Mouse (Mus musculus) C3H10T1/2 (cell line): ENCODE results near the gene Gfy. TPM values are rescaled to one million over a fixed set of nuclear protein-coding genes. Genes with fewer than 3 reads are reported as not detected.

Experiments used
- polyA plus RNA-seq, 2 experiments: library from polyadenylated mRNA; unstranded; fragments of >200 nt; fragmentation: generic; extraction: Trizol; gene quantifications; one replicate each; pipeline ENCODE4 v1.2.1; 2012; ENCODE audit warnings: missing spikeins in 2 of 2

The Gfy gene
- polyA plus RNA-seq, result under 1 TPM; 0.04 to 0.48 TPM

DNA sequence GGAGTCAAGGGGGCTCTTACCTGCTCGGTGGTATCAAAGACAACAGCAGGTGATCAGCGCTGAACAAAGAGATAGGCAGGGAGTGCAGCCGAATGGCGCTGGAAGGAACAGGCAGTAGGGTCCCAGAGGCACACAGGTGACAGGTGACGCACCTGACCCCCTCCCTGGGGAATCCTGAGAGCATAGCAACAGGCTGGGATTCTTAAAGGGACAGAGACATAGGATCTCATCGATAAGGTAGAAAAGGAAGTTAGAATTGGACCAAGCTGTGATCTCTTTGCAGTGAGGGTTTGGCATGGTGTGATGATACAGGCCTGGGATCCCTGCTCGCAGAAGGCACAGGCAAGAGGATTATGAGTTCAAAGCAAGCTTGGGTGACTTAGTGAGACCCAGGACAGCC lies at the start of gene Gfy:
Gene Gfy (minus strand): TSS at position 101 of the 400 bp plus-strand sequence.

GRCm38 (mm10) chr7:45215673-45216441 lies 36.5 kb upstream of the Gfy start, which contains the start of gene Tead2:
TSS of gene Tead2 (plus strand) at chr7:45215753.

DNA sequence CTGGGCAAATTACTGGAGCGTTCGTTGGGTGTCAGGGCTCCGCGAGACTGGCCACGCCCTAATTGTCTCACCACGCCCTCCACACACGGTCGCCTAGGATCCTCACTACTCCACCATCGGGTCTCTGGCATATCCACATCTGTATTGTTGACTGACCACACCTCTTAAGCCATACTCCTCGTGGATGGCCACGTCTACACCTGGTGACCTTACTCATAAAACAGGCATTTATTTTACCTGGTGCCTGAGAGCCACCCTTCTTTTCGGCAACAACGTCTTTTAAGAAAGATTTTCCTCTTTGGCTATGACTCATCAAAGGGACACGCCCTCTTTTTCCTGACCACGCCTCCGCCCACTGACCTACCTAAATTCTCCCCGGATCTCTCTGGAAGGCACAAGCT lies 32.5 kb upstream of the Gfy start, which contains the start of gene Dkkl1:
Gene Dkkl1 (minus strand): TSS at position 297 of the 401 bp plus-strand sequence.

DNA sequence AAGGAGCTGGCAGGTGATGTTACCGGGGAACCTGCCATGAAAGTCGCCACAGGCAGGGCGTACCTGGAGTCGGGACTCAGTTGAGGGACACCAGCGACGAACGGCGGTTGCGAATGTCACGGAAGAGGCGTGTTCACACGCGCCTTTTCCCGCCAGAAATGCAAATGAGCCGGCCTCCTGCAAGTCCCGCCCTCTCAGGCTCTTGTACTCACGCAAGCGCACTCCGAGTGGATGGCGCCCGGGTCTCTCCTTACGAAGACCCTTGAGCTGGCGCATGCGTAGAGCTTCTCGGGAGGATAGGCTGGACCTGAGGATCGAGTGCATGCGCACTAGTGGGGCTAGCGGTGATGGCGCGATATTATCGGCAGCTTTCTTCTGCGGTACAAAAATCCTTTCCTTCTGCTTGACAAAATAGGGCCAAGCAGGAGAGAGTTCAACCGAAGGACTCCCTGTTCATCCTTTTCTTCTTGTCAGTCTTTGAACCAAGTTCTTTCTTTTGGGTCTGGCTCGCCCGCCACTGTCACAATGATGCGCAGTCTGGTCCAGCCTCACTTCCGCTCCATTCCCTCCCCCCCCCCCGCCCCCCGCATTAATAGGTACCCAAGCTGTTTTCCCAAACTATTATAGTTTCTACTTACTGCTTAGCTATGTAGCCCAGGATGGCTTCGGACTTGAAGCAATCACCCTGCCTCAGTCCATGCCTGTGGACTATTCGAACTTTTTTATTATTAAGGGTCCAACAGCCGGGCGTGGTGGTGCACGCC lies 25.2 kb upstream of the Gfy start, which contains the start of gene Ccdc155:
Gene Ccdc155 (minus strand): TSS at position 513 of the 764 bp plus-strand sequence.

DNA sequence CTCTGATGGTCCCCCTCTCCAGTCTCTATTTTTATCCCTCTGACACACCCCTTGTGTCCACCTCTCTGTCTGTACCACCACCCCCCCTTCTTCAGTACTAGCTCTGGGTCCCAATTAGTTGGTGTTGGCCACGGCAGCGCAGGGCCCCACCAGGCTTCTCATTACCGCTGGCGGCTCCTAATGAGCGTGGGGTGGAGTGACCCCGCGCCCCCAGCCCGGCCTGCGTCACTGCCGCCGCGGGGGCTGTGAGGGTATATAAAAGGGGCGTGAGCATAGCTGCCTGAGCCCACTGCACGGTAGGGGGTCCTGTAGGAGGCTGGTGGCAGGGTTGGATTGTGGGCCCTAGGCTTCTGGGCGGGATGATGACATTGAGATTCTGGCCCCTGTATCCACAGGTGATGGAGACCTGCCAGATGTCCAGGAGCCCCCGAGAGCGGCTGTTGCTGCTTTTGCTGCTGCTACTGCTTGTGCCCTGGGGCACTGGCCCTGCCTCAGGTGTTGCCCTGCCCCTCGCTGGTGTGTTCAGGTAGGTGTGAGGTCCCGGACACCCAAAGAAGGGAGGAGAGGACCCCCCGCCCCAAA lies 1.6 kb upstream of the Gfy start, which contains the start of gene Pth2:
Gene Pth2 (plus strand): TSS at position 100 of the 582 bp plus-strand sequence.

GRCm38 (mm10) chr7:45163735-45164490 lies 15.5 kb downstream of the Gfy start, which contains the start of gene Slc17a7:
TSS of gene Slc17a7 (plus strand) at chr7:45163949.

DNA sequence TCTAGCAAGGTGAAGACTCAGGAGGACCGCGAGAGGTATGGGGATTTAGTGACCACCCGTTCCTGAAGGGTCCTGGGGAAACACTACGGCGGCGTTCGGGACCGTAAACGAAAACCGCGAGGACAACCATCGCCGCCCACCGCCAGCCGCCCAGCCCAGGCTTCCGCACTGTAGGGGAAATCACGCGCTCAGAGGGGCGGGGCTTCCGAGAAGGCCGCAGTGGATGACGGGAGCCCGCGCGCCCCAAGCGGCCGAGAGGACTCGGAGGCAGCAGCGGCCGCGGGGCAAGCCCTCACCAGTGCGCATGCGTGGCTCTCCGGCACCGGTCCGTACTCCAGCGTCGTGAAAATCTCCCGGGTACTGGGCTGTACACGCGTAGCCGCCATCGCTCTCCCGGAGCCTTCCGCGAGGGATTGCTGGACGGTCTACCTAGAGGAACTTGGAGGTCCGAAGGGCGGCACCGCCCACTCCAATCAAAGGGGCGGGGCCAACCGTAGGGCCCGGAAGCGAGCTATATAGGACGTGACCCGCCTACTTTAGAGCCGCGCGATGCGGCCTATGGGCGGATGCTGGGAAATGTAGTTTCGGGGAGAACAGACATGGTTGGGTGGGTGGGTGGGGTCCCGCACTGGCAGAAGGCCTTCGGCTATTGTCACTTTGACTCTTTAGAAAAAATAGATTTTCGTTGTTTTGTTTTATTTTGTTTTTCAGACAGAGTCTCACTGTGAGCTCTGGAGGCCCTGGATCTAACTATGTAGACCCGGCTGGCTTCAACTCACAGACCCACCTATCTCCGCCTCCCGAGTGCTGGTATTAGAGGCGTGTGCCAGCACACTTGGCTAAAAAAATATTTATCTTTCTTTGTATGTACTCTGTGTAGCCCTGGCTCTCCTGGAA lies 25.0 kb downstream of the Gfy start, which contains the start of the genes Pih1d1 and Aldh16a1:
Gene Pih1d1 (plus strand): TSS at position 208 of the 897 bp plus-strand sequence.
Gene Aldh16a1 (minus strand): TSS at position 489 of the 897 bp plus-strand sequence.

DNA sequence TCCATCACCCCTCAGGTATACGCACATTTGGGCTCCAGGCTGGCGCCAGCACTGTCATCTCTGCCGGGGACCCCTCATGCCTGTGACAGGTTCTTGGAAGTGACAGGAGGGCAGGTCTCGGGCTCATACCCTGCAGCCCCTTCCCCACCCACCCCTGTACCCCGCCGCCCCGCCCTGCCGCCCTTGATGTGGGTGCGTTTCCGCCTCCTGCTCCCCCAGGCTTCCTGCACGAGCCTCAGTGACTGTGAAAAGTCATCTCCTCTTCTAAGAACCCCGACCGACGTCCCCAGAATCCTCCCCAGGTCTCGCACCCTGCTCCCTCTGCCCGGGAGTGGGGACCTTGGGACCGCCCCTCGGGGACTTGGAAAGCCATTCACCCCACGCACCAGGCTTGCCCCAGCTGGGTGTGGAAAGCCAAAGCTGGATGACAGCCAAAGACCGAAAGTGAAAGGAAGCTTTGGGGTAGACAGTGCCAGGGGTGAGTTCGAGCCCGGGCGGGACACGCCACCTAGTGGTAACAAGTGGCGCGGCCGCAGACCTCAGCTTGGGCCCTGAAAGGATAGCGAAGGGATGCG lies 43.3 kb downstream of the Gfy start, which contains the start of the genes Gm45713 and Flt3l:
Gene Gm45713 (minus strand): TSS at position 239 of the 575 bp plus-strand sequence.
Gene Flt3l (minus strand): TSS at position 440 of the 575 bp plus-strand sequence.

DNA sequence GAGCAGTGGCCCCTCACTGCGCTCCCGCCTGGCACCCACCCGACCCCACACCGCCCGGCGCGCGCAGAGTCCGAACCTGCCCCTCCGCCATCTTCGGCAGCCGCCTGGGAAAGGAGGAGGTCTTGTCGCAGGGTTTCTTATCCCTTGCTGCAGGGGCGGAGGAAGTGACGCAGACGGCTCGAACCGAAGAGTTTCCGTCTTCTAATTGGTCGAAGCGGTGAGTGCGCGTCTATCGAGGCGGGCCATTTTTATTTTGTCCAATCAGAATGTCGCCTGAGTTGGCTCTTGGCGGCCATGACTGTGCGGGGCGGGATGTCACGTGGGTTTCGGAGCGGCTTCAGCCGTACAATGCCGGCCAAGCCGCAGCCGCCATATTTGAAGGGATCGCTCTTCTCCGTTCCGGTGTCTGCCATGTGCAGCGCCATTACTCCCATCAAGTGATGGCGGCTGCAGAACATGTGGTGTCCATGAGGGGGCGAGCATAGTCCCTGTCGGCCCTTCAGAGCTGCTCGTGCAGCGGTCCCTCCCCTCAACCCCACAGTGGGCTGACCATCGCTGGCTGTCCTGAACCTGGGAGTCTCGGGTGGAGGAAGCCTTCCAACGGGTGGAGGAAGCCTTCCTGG lies 50.6 kb downstream of the Gfy start, which contains the start of gene Rpl13a:
Gene Rpl13a (minus strand): TSS at position 138 of the 623 bp plus-strand sequence.

Other genes starting within 250 kb of the Gfy start
- under 1 TPM in 1 of 2 experiments, not detected in 1; 0.28 TPM for gene Tsks, start 236.4 kb downstream of the Gfy start, polyA plus RNA-seq
- 10 to 100 TPM; 18.8 to 57.8 TPM for gene Cpt1c, start 204.7 kb downstream of the Gfy start, polyA plus RNA-seq
- 100 to 1,000 TPM; 400 to 521 TPM for gene Prmt1, start 193.0 kb downstream of the Gfy start, polyA plus RNA-seq
- gene Irf3, start 181.9 kb downstream of the Gfy start, polyA plus RNA-seq, result 10 to 100 TPM; 48.6 to 59.4 TPM
- gene Bcl2l12, start 180.9 kb downstream of the Gfy start, polyA plus RNA-seq, result 10 to 100 TPM in 1 of 2 experiments, 1 to 10 TPM in 1; 7.7 to 25.0 TPM
- 10 to 100 TPM; 40.4 to 82.2 TPM for gene Scaf1, start 163.2 kb downstream of the Gfy start, polyA plus RNA-seq
- 100 to 1,000 TPM; 124 to 245 TPM for gene Rras, start 161.6 kb downstream of the Gfy start, polyA plus RNA-seq
- 10 to 100 TPM; 15.5 to 50.5 TPM for gene Prr12, start 126.7 kb downstream of the Gfy start, polyA plus RNA-seq
- 10 to 100 TPM; 70.7 to 93.8 TPM for gene Nosip, start 117.1 kb downstream of the Gfy start, polyA plus RNA-seq
- 10 to 100 TPM; 15.9 to 50.5 TPM for gene Prrg2, start 116.9 kb downstream of the Gfy start, polyA plus RNA-seq
- gene Rcn3, start 87.3 kb downstream of the Gfy start, polyA plus RNA-seq, result 100 to 1,000 TPM in 1 of 2 experiments, 10 to 100 TPM in 1; 38.2 to 683 TPM
- 100 to 1,000 TPM in 1 of 2 experiments, 10 to 100 TPM in 1; 35.9 to 373 TPM for gene Fcgrt, start 75.7 kb downstream of the Gfy start, polyA plus RNA-seq
- 1,000 to 10,000 TPM; 3,371 to 8,325 TPM for gene Rps11, start 55.1 kb downstream of the Gfy start, polyA plus RNA-seq
- gene Rpl13a, start 50.8 kb downstream of the Gfy start, polyA plus RNA-seq, result over 10,000 TPM in 1 of 2 experiments, 1,000 to 10,000 TPM in 1; 5,910 to 13,875 TPM
- gene Gm45713, start 43.3 kb downstream of the Gfy start, polyA plus RNA-seq, result 1 to 10 TPM; 2.2 to 3.0 TPM
- 10 to 100 TPM in 1 of 2 experiments, 1 to 10 TPM in 1; 2.1 to 23.0 TPM for gene Flt3l, start 43.1 kb downstream of the Gfy start, polyA plus RNA-seq
- gene Pih1d1, start 25.3 kb downstream of the Gfy start, polyA plus RNA-seq, result 100 to 1,000 TPM; 244 to 448 TPM
- gene Aldh16a1, start 25.0 kb downstream of the Gfy start, polyA plus RNA-seq, result 100 to 1,000 TPM in 1 of 2 experiments, 10 to 100 TPM in 1; 58.8 to 137 TPM
- gene Slc17a7, start 15.6 kb downstream of the Gfy start, polyA plus RNA-seq, result under 1 TPM; 0.04 to 0.18 TPM
- gene Pth2, start 1.4 kb upstream of the Gfy start, polyA plus RNA-seq, result not detected
- 1 to 10 TPM in 1 of 2 experiments, under 1 TPM in 1; 0.71 to 4.3 TPM for gene Ccdc155, start 25.3 kb upstream of the Gfy start, polyA plus RNA-seq
- gene Dkkl1, start 32.6 kb upstream of the Gfy start, polyA plus RNA-seq, result under 1 TPM in 1 of 2 experiments, not detected in 1; 0.15 TPM
- gene Tead2, start 36.2 kb upstream of the Gfy start, polyA plus RNA-seq, result 100 to 1,000 TPM in 1 of 2 experiments, 10 to 100 TPM in 1; 60.5 to 105 TPM
- gene Cd37, start 59.5 kb upstream of the Gfy start, polyA plus RNA-seq, result under 1 TPM; 0.11 to 0.28 TPM
- not detected for gene Slc6a16, start 61.5 kb upstream of the Gfy start, polyA plus RNA-seq
- gene Slc6a21, start 97.9 kb upstream of the Gfy start, polyA plus RNA-seq, result not detected
- gene Trpm4, start 154.2 kb upstream of the Gfy start, polyA plus RNA-seq, result 10 to 100 TPM; 23.4 to 26.2 TPM
- under 1 TPM; 0.02 to 0.06 TPM for gene Hrc, start 155.7 kb upstream of the Gfy start, polyA plus RNA-seq
- 1 to 10 TPM; 1.1 to 2.1 TPM for gene Ppfia3, start 187.4 kb upstream of the Gfy start, polyA plus RNA-seq
- 1 to 10 TPM in 1 of 2 experiments, under 1 TPM in 1; 0.23 to 1.8 TPM for gene Lin7b, start 191.0 kb upstream of the Gfy start, polyA plus RNA-seq
- gene Snrnp70, start 216.2 kb upstream of the Gfy start, polyA plus RNA-seq, result 100 to 1,000 TPM; 229 to 271 TPM
- gene Kcna7, start 226.1 kb upstream of the Gfy start, polyA plus RNA-seq, result not detected
- under 1 TPM; 0.35 to 0.94 TPM for gene Ntf5, start 234.1 kb upstream of the Gfy start, polyA plus RNA-seq
- under 1 TPM in 1 of 2 experiments, not detected in 1; 0.11 TPM for gene Lhb, start 241.3 kb upstream of the Gfy start, polyA plus RNA-seq